Mouse (Mus musculus) C2C12 (cell line): ENCODE measurements around the gene Lnpep. TPM values are rescaled to one million over a fixed set of nuclear protein-coding genes. Genes with fewer than 3 reads are reported as not detected.

Source experiments
- H3K27me3 ChIP-seq: one replicate; pipeline ENCODE4 v1.6.1; 2011; ENCODE audit not compliant: control insufficient read depth, insufficient read depth, insufficient read length
- H3K36me3 ChIP-seq: one replicate; pipeline ENCODE4 v1.6.1; 2011; ENCODE audit not compliant: control insufficient read depth, insufficient read depth
- H3K4me3 ChIP-seq: one replicate; pipeline ENCODE4 v1.5.1; 2011; ENCODE audit warnings: mild to moderate bottlenecking, control low read depth; ENCODE audit not compliant: poor library complexity, insufficient read depth, severe bottlenecking
- H3K79me2 ChIP-seq: one replicate; pipeline ENCODE4 v1.6.1; 2011; ENCODE audit not compliant: control insufficient read depth, insufficient read depth
- H3K79me3 ChIP-seq: one replicate; pipeline ENCODE4 v1.6.1; 2011; ENCODE audit warnings: low read depth, control low read depth
- H3ac ChIP-seq: one replicate; pipeline ENCODE3; 2011; ENCODE audit warnings: low read depth; ENCODE audit not compliant: control insufficient read depth, insufficient read length
- CEBPB ChIP-seq: IDR thresholded peaks from one replicate; pipeline ENCODE4 v1.6.1; 2011; ENCODE audit warnings: low read depth, mild to moderate bottlenecking, control low read depth, moderate library complexity
- CTCF ChIP-seq: IDR thresholded peaks from one replicate; pipeline ENCODE4 v1.5.1; 2011; ENCODE audit not compliant: control insufficient read depth, insufficient read depth, insufficient read length
- FOSL1 ChIP-seq: IDR thresholded peaks from one replicate; pipeline ENCODE4 v1.8.0; 2011; ENCODE audit warnings: mild to moderate bottlenecking, low read length; ENCODE audit not compliant: poor library complexity, insufficient read depth, severe bottlenecking
- MAX ChIP-seq: IDR thresholded peaks from one replicate; pipeline ENCODE4 v1.6.1; 2011; ENCODE audit warnings: mild to moderate bottlenecking, control low read depth
- MYOD1 ChIP-seq: IDR thresholded peaks from one replicate; pipeline ENCODE4 v1.6.1; 2011; ENCODE audit warnings: low read depth; ENCODE audit not compliant: control insufficient read depth, insufficient read length
- MYOG ChIP-seq: IDR thresholded peaks from one replicate; pipeline ENCODE4 v1.6.1; 2011; ENCODE audit not compliant: control insufficient read depth, insufficient read length; ENCODE audit errors: extremely low read depth
- USF1 ChIP-seq: IDR thresholded peaks from one replicate; pipeline ENCODE4 v1.6.1; 2011; ENCODE audit warnings: low read depth, mild to moderate bottlenecking, control low read depth, moderate library complexity
- long read RNA-seq, 2 experiments: library from polyadenylated mRNA; unstranded; transcript quantifications; one replicate each; pipeline ENCODE4 v2.0.0; 2019 to 2020
- polyA plus RNA-seq: library from polyadenylated mRNA; unstranded; fragments of >200 nt; fragmentation: generic; extraction: Trizol; gene quantifications from one replicate; pipeline ENCODE4 v1.2.1, GENCODE M21; 2012; ENCODE audit warnings: missing spikeins

Lnpep gene
- polyA plus RNA-seq, result 4.5 TPM
- long read RNA-seq, experiment 1, partial matches to known transcripts, result 2 of 9 reads
- long read RNA-seq, experiment 1, other reads (novel, unspliced or antisense), result 7 of 9 reads
- long read RNA-seq, experiment 2, full-length matches to known transcripts, result 18 of 34 reads
- long read RNA-seq, experiment 2, partial matches to known transcripts, result 10 of 34 reads
- long read RNA-seq, experiment 2, other reads (novel, unspliced or antisense), result 6 of 34 reads

GRCm38 (mm10) chr17:17624957-17625586 lies at the start of gene Lnpep:
Gene Lnpep (minus strand): TSS chr17:17625050.
- no peak for TF ChIP-seq USF1
- TF ChIP-seq MYOG, result no peak
- TF ChIP-seq MAX, result peak; percentile 51
- TF ChIP-seq CTCF, result no peak
- TF ChIP-seq FOSL1, result no peak
- no peak for TF ChIP-seq MYOD1

DNA sequence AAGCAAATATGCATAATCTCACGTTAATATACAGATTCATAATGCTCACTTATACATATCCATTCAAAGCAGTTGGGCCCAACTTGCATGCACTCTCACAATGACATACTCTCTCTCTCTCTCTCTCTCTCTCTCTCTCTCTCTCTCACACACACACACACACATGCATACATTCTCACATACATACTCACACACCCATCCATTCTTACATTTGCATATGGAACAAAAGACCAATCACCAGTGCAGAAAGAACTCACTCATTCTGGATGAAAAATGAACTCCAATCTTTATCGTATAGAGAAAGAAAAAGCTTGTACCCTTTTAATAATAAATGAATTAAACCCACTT lies 31.0 kb upstream of the Lnpep start:
- H3K79me3 ChIP-seq, result no peaks in the 10 kb centered on the region
- H3K27me3 ChIP-seq, result no peaks in the 10 kb centered on the region
- no peaks in the 10 kb centered on the region for H3K79me2 ChIP-seq
- TF ChIP-seq FOSL1 (no peak), CTCF (no peak), MAX (no peak), CEBPB (no peak)
- H3ac ChIP-seq, result no peak overlapping the region
- H3K4me3 ChIP-seq, result no peak overlapping the region
- H3K36me3 ChIP-seq, result no peaks in the 10 kb centered on the region

More at GRCm38 (mm10) chr17:17624957-17625586, at the start of gene Lnpep:
- peak within 1 kb of the TSS; percentile 89 for H3K4me3 ChIP-seq
- peak within 1 kb of the TSS; percentile 94 for H3ac ChIP-seq
- peaks cover 37% of the 10 kb centered on the region for H3K79me3 ChIP-seq
- no peaks in the 10 kb centered on the region for H3K36me3 ChIP-seq
- peaks cover 43% of the 10 kb centered on the region for H3K79me2 ChIP-seq
- H3K27me3 ChIP-seq, result no peaks in the 10 kb centered on the region

DNA sequence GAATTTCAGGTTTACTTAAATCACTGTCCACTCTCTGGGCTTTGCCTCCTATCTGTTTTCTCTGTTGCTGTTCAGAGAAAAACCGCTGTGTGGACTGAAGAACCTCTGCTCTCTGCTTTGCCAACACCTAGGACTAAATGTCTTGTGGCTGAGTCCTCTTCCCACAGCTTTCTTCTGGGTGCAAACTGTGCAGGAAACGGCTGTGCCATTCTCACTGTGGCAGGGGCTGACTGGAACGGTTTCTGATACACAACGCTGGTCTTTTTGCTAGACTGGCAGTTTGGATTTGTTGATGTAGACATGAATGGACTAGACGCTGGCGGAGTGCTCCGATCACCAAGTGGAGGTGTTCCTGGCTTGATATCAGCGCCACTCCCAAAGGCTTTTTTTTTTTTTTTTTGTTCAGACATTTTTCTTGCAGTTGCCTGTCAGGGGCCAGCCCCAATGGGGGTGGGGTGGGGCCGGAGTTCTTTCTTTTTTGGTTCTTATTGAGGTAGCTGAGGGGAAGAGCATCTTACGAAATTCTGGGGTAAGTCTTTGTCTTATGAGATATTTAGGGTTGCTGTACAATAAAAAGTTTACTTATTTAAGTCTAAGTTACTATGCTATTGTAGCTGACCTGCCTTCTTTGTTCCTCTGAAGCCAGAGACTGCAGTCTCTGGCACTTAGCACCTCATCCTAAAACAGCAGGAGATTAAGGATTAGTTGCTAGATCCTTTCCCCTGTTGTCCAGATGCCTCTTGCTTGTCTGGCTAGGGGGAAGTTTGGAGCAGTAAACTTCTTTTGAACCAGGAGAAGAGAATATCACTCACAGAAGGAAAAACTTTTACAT lies 30.4 kb upstream of the Lnpep start:
- no peaks in the 10 kb centered on the region for H3K79me3 ChIP-seq
- no peaks in the 10 kb centered on the region for H3K79me2 ChIP-seq
- no peaks in the 10 kb centered on the region for H3K36me3 ChIP-seq
- H3ac ChIP-seq, result no peak overlapping the region
- H3K4me3 ChIP-seq, result no peak overlapping the region
- no peak for TF ChIP-seq MYOD1
- TF ChIP-seq CEBPB, result no peak
- TF ChIP-seq MAX, result no peak
- no peak for TF ChIP-seq USF1
- TF ChIP-seq CTCF, result no peak
- no peak for TF ChIP-seq MYOG
- TF ChIP-seq FOSL1, result no peak
- H3K27me3 ChIP-seq, result no peaks in the 10 kb centered on the region

DNA sequence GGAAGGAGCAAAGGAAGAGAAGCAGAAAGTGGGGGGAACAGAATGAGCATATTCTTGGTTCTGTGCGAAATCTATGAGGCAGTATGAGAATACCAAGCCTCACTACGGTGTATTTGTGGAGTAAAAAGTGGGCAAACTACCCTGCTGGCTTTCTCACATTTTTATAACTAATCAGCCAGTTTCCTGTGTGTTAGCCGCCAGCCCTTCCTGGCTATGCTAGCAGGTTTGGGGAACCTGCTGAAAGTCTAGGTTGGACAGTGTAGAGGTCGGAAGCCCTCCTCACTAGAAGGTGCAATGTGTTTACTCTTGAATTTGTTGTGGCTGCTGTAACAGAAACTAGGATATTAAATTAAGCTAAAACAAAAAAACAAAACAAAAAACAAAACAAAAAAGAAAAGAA lies 27.7 kb upstream of the Lnpep start:
- no peak overlapping the region for H3K4me3 ChIP-seq
- no peaks in the 10 kb centered on the region for H3K36me3 ChIP-seq
- no peak overlapping the region for H3ac ChIP-seq
- TF ChIP-seq MYOD1, result no peak
- no peak for TF ChIP-seq FOSL1
- TF ChIP-seq CTCF, result no peak
- H3K27me3 ChIP-seq, result no peaks in the 10 kb centered on the region
- H3K79me3 ChIP-seq, result no peaks in the 10 kb centered on the region
- H3K79me2 ChIP-seq, result no peaks in the 10 kb centered on the region

- H3K79me2 ChIP-seq, result no peaks in the 10 kb centered on the region
- TF ChIP-seq CEBPB (no peak), CTCF (peak; percentile 60)
- no peaks in the 10 kb centered on the region for H3K27me3 ChIP-seq
- no peaks in the 10 kb centered on the region for H3K79me3 ChIP-seq
- H3ac ChIP-seq, result no peak overlapping the region
- H3K4me3 ChIP-seq, result no peak overlapping the region
- H3K36me3 ChIP-seq, result no peaks in the 10 kb centered on the region
Observed at GRCm38 (mm10) chr17:17645738-17646137, 20.9 kb upstream of the Lnpep start.
